Mouse (Mus musculus) right cerebral cortex, adult 2 months (tissue): ENCODE data around the gene Egfr.

Experiments used
- DNase-seq, 2 experiments: peaks; one replicate each; pipeline ENCODE4 v3.0.0; 2021 to 2022; ENCODE audit warnings: low spot score in 2 of 2

Egfr gene

DNA sequence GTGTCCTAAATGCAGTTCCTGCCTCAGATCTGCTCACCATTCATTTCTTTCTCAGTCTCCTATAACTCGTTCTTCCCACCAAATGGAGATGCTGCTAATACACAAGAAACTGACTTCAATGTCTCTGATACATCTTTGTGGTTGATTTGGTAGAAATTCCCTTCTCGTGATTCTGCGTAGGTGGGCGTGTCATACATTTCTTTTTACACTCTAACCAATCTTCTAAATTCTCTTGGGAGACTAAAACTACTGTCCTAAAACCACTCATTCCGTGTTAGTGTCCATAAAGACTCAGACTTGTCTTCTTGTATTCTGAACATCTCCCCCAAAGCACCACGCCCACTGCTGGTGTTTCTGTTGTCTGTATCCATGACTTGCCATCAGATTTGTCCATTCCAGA is 205.0 kb downstream of the Egfr start:
- DNase-seq, result no peak

GRCm38 (mm10) chr11:16958520-16958919 is 206.5 kb downstream of the Egfr start:
- DNase-seq, result no peak
